Mouse (Mus musculus) left cerebral cortex, adult 8-10 months (tissue): ENCODE measurements around the gene Per3. TPM values are rescaled to one million over a fixed set of nuclear protein-coding genes. Genes with fewer than 3 reads are reported as not detected.

Source experiments
- DNase-seq, 2 experiments: peaks; one replicate each; pipeline ENCODE4 v3.0.0; 2022; ENCODE audit warnings: low spot score in 2 of 2
- total RNA-seq, 4 experiments: library from RNA; stranded (reverse); gene quantifications; 2 replicates each; pipeline ENCODE4 v1.2.4; 2022

The Per3 gene
- total RNA-seq, 4 experiments from 2014 or later = 32.3 to 36.5 (median 34.3) TPM

DNA sequence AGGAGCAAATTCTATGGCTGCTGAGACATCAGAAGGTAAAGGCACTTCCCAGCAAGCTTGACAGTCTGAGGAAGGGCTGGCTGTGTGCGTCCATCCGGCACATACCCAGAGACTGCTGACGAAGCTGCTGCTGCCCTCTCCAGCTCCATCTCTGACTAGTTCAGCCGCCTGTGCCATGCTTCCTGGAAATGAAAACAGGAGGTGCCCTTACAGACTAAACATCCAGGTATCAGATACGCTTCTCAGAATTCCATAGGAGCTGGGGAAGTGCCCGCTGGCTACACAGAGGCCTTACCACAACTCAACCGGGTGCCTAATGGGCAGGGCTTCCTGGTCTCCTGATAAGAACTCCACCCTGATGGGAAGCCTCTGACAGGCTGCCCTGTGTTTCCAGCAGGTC, 85.9 kb downstream of the Per3 start:
- DNase-seq = no peak

DNA sequence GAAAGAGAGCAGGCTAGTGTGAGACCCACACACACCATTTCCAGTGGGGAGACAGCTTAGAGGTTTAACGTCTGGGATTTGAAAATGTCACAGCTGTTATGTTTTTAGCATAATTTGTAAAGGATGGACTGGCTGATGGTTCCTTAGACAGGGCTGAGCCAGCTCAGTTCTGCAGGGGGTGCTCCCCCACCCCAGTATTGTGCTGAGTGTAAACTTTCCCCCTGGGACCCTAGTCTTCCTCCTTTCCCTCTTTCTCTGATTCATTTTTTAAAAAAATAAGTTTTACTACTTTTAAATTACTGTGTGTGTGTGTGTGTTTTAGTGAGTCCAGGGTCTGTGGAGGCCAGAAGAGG, 87.4 kb downstream of the Per3 start:
- no peak for DNase-seq

DNA sequence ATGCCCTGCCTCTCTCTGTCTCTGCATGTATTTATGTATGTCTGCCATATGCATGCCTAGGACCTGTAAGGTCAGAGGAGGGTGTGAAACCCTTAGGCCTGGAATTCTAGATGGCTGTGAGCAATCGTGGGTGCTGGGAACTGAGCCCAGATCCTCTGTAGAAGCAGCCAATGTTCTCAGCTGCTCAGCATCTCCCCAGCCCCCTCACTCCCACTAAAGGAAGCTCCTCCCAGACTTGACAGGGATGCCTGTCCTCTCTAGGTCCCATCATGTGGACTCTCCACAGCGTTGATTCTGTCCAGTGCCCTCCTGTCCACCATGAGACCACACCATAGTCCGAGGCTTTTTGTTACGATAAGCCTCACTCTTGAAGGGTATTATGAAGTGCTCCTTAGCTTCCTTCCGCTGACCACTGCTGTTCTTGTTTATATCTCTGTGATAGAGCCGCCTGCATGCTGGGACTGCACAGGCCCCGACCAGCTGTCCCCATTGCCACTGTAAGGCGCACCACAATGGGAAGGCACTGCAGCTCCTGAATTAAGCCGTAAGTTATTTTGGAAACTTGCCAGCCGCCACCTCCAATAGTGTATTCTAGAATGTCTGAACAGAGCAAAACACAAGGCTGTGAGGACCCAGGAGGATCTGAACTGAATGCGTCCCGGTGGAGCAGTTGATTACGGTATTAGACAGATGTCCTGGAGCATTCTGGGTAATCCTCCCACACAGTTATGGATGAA, 87.9 kb downstream of the Per3 start:
- peak in 1 of 2 experiments; percentile 43 for DNase-seq

Other genes with a start within 250 kb of the Per3 start
- 10 to 100 TPM; 25.4 to 28.1 (median 26.1) TPM for gene Errfi1, start 190.7 kb downstream of the Per3 start, total RNA-seq
- gene Park7, start 130.2 kb downstream of the Per3 start, total RNA-seq = 100 to 1,000 TPM; 202 to 227 (median 214) TPM
- under 1 TPM; 0.37 to 0.55 (median 0.42) TPM for gene Tnfrsf9, start 130.1 kb downstream of the Per3 start, total RNA-seq
- not detected for gene Uts2, start 47.6 kb downstream of the Per3 start, total RNA-seq
- 10 to 100 TPM; 31.8 to 33.6 (median 32.6) TPM for gene Vamp3, start 13.3 kb upstream of the Per3 start, total RNA-seq
- gene Gm13090, start 44.9 kb upstream of the Per3 start, total RNA-seq = not detected